Mouse (Mus musculus): ENCODE data around the gene Ppm1h.

The Ppm1h gene

DNA sequence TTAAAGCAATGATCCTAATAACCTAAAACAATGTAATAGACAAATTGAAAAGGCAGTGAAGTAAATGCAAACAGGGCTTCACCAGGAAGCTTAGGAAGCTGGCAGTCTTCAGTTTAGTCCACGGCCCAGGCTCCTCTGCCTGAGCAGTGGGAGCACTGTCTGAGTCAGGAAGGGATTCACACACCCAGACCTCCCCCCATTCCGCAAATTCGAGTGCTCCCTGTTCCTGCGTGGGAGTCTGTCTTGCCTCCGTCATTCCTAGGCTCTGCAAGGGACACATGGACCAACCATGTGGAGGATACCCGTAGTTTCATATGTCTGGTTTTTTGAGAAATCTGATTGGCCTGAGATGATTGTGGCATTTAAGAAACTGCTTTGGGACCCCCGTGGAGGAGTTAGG, 67.6 kb downstream of the Ppm1h start:
- DNase-seq (ENCODE audit: low spot score in 2 of 2), result no peak

DNA sequence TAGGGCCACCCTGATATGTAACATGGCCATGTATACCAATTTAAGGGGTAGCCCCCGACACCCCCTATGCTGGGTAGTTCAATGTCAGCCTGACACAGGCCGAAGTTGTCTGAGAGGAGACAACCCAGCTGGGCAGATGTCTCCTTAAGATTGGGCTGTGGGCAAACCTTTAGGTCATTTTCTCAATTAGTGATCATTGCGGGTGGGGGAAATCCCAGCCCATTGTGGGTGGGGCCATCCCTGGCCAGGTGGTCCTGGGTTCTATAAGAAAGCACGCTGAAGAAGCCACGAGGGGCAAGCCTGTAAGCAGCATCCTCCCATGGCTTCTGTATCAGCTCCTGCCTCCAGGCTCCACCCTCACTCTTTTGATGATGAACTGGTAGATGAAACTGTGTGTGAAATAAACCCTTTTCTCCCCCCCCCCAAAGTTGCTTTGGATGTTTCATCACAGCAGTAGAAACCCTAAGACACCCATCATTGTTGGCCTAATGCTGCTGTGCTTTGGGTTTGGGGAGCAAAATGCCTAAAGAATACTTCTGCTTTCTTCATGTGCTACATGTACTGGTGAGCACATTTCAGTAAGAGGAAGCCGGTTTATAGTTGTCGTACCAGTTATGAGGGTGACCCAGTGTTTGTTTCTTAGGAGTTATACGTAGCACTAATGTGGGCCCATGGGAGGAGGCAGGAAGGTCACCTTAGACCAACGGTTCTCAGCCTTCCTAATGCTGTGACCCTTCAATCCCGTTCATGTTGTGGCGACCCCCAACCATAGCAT, 68.8 kb downstream of the Ppm1h start:
- DNase-seq (ENCODE audit: low spot score in 2 of 2), result no peak

DNA sequence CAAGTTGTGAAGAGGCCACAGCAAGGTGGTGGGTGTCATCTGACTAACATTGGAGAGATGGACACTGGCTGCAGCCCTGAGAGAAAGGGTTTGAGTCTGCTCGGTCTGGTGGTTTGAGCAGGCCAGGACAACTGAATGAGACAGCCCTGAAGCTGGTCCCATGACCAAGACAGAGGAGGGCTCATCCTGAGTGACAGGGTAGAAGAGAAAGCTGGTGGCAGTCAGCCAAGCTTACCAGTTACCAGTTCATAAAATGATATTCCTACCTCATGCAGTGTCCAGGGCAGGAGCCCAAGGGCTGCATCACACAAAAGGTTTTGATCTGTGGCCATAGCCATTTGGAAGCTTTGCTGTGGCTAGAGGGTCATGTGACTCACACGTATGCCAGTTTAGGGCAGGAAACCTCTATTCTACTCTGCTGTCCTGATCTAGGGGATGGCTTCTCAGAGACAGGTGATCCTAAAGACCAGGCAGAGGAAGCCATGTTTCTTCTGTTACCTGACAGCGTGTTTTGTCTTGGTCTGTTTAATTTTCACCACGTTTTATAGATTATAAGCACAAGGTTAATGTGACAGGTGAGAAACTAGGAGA, 69.9 kb downstream of the Ppm1h start:
- DNase-seq (ENCODE audit: low spot score in 2 of 2), result no peak

DNA sequence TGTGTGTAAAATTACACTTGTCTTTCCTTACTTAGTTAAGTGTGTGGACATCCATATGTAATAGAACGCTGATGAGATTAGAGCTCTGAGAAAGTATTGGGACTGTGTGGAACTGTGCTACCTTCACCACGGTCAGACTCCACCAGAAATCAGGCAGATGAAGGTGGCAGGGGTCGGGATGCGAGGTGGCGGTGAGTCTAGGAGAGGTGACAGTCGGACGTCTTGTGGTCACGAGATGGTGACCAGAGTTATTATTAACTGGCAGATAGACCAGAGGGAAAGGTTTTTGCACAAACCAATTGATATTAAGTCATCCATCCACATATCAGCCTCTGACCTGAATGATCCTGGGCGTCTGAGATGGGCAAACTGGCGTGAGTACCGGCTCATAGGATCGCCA, 70.5 kb downstream of the Ppm1h start:
- DNase-seq (ENCODE audit: low spot score in 2 of 2), result no peak

DNA sequence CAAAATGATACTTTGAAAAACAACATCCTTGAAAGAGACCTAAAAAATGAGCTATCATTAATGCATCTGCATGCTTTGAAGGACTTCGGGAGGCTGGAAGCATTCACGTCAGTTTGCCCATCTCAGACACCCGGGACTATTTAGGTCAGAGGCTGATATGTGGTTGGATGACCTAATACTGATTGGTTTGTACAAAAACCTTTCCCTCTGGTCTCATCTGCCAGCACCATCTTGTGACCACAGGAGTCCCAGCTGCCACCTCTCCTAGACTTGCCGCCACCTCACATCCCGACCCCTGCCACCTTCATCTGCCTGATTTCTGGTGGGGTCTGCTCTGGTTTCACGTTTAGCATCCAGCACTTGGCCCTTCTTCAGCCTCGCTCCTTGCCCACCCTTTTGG, 71.3 kb downstream of the Ppm1h start:
- no peak for DNase-seq (ENCODE audit: low spot score in 2 of 2)

DNA sequence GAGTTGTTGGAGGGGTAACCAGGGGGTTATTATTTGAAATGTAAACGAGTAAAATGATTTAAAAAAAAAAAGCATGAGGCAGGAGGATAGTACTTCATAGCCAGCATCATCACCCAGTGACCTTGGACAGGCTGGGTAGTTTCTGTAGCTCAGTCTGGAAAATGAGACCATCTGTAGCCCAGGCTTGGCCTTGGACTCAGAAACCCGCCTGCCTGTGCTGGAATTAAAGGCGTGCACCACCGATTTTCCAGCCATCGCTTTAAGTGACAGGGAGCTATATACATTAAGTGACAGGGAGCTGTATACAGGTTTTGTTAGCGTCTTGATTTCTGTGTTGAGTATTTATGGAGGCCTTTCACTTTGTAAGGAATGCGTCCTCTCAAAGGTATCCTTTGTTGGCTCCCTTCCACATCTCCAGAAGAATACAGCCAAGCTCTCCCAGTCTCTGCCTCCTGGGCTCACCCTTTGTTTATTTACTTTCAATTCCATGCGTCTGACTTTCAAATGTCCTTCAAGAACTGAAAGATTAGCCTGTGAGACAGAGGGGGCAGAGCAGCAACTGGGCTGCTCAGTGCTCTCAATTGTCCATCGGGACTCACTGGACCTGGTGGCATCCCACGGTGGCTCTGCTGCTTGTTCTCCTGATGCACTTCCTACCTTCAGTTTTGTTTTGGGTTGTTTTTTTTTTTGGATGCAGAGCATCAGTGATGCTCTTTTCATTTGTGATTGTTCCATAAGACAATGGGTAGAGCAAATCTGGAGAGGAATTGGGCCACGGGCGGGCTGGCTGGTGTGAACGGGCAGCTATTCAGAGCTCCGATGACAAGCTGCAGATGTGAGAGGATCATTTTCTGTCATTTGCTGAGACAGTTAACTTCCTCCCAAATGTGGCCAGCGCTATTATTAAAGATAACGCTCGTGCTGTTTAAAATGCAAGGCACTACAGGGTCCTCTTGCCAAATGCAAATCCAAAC, 74.7 kb downstream of the Ppm1h start:
- DNase-seq (ENCODE audit: low spot score in 2 of 2), result no peak

DNA sequence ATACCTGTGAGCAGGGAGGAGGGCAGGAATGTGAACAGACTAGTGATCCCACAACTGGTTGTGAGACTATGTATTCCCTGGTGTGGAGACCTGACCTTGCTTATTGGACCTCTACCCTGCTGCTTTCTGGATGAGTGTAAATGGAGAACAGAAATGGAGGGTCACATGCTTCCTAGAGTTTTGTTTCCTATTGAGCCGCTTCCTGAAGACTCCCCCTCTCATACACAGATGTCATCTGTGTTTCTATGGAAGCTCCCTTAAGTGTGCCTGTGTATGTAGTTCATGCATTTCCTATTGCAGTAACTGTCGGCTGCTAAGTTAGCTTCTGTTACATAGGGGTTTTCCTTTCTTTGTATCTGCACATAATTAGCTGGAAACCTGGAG, 75.4 kb downstream of the Ppm1h start:
- no peak for DNase-seq (ENCODE audit: low spot score in 2 of 2)

DNA sequence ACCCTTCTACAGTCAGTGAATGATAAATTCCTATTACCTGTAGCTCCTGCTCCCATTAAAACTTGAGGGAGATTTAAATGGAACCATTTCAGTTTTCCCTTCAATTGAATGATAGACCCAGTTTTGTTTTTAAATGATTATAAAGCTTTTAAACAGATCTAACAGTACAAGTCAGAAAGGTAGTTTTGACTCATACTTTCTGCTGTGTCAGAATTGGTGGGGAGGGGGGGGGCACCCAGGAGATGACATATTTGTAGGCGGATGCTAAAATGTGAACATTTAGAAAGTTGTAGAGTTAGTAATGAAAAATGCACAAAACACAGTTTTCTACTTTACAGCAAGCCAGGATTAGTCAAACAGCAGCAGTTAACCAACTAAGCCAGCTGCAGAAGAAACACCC, 76.4 kb downstream of the Ppm1h start:
- no peak for DNase-seq (ENCODE audit: low spot score in 2 of 2)

DNA sequence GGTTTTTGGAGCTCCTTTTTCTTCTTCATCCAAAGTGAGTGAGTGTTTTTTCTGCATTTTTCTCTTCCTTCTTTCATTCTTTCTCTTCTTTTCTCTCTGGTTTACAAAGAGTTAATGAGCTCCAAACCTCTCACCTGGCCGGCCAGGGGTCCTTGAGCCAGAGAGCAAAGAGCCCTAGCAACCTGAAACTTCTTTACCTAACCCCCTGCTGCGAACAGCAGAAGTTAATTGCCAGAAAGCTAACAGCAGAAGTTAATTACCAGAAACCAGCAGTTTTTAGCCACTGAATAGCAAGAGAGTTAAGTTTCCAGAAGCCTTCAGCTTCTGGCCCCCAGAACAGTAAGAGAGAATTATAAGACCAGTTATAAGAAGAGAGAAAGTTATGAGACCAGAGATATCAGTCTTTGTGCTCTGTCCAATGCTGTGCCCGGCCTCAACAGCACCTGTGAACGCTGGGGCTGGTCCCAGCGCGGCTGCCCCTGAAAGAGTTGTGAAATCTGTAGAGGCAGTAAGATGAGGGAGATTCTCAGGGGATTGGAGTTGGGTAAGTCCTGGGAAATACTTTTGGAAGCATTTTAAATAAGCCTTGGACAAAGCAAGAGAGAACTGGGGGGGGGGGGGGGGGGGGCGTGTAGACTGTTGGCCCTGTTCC, 78.4 kb downstream of the Ppm1h start:
- DNase-seq (ENCODE audit: low spot score in 2 of 2), result no peak

DNA sequence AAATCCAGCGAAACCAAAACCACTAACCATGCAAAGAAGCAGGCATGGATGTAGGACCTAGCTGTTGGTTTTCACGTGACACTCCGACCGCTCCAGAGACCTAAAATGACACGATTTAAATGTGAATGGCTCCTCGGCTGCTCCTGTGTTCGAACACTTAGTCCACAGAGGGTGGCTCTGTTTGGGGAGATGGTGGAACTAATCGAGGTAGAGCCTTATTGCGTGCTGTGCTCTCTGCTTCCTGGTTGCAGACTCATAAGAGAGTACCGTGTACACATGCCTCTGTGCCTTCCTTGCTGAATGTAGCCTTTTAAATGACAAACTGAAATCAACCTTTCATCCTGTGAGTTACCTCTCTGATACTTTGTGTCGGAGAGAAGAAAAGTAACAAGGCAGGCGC, 79.2 kb downstream of the Ppm1h start:
- no peak for DNase-seq (ENCODE audit: low spot score in 2 of 2)

DNA sequence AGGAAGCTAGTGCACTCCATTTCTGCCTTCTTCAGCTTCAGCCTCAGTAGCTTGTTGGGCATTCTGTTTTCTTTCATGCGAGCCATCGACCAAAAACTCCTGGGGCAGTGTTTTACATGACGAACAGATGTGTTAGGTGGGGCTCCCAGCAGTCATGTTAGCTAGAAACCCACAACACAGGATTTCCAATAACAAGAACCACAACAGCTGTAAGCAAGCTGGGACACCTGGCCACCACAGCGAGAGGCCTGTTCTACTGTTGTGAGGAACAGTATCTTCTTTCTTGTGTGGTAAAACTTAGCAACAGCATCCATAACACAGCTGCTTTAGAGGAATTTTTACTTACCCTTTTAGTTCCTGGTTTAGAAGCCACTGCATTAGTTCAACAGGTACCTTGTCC, 79.8 kb downstream of the Ppm1h start:
- DNase-seq (ENCODE audit: low spot score in 2 of 2), result no peak

DNA sequence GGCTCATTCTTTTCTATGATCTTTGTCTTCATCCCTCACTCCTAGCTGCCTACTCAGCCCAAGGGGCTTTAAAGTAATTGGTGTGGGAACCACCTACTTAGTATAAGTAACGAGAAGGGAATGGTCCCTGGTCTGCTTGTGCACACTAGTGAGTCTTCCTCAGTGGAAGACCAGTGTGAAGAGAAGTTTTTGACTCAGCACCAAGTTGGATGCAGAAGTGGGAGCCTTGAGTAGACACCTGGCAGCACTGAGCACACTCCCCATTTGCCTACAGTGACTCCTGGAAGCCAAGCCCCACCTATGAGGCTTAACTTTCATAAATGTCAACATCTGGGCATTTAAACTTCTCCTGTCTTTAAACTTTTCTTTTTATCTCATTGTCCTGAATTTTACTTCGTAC, 81.2 kb downstream of the Ppm1h start:
- no peak for DNase-seq (ENCODE audit: low spot score in 2 of 2)

DNA sequence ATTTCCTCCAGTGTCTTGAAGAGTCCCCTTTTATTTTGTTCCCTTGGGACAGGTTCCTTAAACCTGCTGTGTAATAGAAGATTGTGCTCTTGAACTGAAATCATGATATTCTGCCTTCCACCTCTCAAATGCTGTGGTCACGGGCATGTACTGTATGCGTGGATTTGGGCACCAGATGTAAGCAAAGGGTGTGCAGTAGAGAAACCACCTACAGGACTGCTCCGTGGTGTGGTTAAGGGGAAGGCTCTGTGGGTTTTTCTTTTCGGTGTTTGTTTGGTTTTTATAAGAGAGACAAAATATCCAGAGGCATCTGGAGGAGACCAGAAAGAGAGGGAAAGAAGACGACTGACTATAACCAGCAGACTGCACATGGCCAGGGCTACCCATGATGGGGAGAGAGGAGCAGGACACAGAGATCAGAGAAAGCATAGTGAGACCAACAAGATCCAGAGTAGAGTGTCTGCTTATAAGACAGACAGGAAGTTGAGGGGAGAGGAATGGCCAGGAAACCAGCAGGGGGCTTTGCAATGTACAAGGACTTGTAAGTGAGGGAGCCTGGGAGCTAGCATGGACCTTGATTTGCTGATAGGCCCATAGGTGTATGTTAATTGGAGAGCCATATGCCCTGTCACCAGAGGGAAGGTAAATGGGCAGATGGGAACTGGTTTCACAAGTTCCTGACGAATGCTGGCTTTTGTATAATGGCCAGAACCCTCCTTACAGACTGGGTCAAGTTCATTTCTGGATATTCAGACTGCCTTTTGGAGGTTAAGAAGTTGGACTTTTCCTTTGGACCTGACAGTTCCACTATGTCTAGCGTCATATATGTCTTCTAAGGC, 82.1 kb downstream of the Ppm1h start:
- DNase-seq (ENCODE audit: low spot score in 2 of 2), result no peak

DNA sequence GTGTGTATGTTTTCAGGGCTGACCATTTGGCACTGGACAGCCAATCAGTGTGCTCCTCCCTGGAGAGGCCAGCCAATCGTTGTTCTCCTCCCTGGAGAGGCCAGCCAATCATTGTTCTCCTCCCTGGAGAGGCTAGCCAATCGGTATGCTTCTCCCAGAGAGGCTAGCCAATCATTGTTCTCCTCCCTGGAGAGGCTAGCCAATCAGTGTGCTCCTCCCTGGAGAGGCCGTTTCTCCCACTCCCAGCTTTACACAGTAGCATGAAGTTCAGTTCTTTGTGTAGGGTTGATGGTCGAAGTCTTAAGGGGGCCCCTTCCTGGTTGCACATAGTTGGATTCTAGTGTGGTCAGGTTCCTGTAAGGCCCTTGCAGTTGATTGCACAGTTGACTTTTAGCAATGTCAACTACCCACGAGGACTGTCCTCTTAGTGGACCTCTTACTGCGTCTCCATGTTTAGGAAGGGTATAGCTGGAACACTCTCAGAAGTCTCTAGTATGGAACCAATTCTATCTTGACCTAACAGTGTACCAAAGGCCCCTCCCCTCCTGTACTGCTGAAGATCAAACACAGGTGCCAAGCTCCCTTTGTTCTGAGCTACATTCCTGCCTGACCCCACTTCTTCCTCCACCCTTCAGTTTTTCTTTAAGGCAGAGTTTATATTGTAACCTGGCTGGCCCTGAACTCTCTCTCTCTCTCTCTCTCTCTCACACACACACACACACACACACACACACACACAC, 84.4 kb downstream of the Ppm1h start:
- DNase-seq (ENCODE audit: low spot score in 2 of 2), result no peak

DNA sequence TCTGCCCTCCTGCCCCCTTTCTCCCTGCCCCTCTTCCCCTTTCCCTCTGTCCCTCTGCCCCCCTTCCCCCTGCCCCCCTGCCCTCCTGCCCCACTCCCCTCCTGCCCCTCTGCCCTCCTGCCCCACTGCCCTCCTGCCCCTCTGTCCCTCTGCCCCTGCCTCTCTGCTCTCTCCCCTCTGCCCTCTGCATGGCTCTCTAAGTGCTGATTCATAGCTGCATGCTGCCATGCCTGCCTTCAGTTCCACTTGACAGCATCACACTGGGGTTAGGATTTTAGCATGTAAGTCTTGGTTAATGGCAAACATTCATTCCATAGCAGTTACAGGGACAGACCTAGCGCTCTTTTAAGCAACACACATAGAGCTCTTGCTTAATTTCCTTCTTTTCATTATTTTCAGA, 85.0 kb downstream of the Ppm1h start:
- DNase-seq (ENCODE audit: low spot score in 2 of 2), result no peak

DNA sequence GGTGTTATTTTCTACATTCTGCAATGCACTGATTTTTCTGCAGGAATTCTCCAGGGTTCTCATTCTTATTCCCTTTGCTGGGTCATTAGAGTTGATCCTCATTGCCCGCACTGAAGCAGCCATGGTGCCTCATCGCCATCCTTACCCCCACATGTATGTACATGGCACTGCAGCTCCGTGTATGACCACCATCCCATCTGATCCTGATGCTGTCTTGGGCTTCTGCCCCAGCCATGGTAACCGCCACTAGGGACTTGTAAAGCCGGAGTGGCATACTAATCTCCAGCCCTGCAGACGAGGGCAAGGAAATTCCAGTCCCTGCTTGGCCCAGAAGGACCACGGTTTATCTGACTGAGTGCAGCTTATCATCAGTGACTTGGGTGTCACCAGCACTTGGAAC, 86.1 kb downstream of the Ppm1h start:
- DNase-seq (ENCODE audit: low spot score in 2 of 2), result no peak

DNA sequence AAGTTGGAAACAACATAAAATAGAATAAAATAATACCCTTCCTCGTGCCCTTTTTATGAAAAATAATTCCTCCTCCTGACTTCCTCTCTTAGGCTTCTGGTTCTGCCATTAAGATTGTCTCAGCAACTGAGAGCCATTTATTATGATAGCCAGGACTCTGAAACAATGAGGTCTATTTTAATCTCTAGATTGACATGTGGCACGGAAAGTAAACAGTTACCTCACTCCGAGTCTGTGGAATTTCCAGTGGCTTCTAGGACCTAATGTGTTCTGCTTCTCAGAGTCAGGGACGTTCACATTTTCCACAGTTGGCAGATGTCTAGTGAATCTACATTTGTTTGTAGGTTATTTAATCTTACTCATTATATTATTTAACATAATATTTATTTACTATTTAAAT, 87.0 kb downstream of the Ppm1h start:
- DNase-seq (ENCODE audit: low spot score in 2 of 2), result no peak

DNA sequence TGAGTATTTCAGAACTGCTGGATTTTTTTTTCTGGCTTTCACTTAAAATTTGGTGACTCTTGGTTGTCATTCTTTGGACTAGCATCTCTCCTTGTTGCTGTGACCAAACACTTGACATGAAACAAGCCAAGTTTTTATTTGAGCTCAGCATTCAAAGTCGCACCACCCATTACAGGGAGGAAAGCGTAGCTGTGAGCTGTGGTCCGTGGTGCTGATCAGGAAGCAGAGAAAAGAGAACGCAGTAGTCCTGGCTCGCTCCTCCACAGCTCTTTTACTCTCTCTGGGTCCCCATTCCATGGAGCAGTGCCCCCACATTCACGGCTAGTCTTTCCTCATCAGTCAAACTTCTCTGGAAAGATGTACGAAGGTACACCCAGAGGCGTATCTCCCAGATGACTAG, 87.4 kb downstream of the Ppm1h start:
- no peak for DNase-seq (ENCODE audit: low spot score in 2 of 2)

DNA sequence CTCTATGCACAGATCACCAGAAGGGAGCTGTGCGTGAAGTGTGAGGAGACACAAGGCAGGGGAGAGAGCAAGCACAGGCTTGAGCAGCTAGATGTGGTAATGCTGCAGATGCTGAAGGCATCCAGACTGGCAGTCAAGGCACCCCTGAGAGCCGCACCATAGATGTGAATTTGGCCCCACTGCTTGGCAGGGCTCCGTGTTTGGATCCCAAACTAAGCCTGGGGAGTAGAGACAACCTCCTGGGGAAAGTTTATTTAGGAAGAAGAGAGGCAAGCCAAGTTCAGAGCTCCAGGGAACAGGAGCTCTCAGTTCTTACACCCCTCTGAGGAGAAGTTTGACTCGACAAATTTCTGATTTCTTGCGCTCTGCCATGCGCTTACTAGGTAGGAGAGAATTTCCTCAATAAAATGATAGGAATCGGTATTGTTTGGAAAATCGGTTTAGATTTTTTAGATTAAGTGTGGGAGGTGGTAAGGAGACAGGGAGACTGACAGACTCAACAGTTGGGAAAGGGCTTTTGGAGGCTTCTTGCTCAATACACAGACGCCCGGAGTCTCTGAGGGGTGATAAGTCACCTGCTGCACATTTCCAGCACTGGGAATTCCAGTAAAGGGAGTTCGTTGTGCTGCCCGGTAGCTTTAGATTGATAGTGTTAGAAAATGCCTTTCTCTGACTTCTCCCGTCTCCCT, 89.8 kb downstream of the Ppm1h start:
- DNase-seq (ENCODE audit: low spot score in 2 of 2), result no peak

DNA sequence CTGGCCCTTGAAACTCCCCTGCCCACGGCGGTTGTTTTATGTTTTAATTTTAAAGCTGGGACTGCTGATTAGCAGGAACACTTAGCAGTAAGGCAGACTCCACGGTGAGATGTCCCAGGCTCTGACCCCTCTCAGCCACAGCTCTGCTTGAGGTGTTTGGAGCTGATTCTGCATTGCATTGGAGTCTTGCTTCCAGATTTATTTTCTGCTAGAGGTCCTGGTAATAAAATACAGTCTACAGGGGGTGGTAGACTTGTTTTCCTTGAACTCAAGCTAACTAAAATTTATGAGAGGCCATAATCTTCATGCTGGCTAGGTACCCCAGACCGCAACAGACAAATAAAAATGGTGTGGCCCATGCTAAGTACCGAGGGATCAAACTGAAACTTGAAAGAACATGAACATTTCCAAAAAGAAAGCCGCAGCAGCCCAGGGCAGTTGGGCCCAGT, 90.4 kb downstream of the Ppm1h start:
- DNase-seq (ENCODE audit: low spot score in 2 of 2), result no peak
